Mouse (Mus musculus): ENCODE results near the gene Cacna2d2. TPM values are rescaled to one million over a fixed set of nuclear protein-coding genes. Genes with fewer than 3 reads are reported as not detected.
A peak's percentile ranks its signal among the peaks of the same experiment; 100 is the strongest.

Gene Cacna2d2
- polyA plus RNA-seq, 1 experiment from 2014 or later: 0.02 TPM

DNA sequence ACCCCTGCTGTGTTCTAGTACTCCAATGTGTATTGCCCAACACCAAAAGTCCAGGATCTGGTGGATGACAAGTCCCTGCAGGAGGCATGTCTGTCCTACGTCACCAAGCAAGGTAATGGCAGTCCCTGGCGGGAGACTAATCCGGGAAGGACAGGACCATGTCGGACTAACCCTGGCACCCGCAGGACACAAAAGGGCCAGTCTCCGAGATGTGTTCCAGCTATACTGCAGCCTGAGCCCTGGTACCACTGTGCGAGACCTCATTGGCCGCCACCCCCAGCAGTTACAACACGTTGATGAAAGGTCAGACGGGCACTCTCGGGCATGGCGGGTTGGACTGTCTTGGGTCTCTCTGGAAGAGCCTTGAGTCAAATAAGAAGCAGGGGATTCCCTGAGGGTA, 145.3 kb downstream of the Cacna2d2 start:
- 88% methylated on average over 12 of the region's 12 CpGs for WGBS (ENCODE audit: insufficient replicate concordance)
- Histone ChIP-seq H3K4me3 (no peak overlapping the region), H3K27ac (no peak overlapping the region), H3K36me3 (peaks cover 28% of the 10 kb centered on the region), H3K27me3 (replicated peaks) (peaks cover 17% of the 10 kb centered on the region), H3K9ac (no peak overlapping the region), H3K9me3 (replicated peaks) (no peaks in the 10 kb centered on the region), H3K4me2 (no peak overlapping the region), H3K4me1 (peaks cover 53% of the 10 kb centered on the region)
- ATAC-seq: no peak

DNA sequence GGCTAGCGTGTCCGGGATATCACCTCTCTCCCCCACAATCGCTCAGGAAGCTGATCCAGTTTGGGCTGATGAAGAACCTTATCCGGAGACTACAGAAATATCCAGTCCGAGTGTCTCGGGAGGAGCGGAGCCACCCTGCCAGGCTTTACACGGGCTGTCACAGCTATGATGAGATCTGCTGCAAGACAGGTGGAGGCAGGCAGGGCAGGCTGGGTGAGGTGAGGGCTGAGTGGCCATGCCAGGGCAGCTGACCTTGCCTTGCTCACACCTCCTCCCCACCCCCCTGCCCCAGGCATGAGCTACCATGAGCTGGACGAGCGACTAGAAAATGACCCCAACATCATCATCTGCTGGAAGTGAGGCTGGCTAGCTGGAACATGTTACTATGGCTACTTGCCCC, 145.8 kb downstream of the Cacna2d2 start:
- H3K9me3 ChIP-seq (replicated peaks): no peaks in the 10 kb centered on the region
- no peak for ATAC-seq
- no peak overlapping the region for H3K4me3 ChIP-seq
- peaks cover 55% of the 10 kb centered on the region for H3K4me1 ChIP-seq
- 77% methylated on average over 10 of the region's 10 CpGs for WGBS (ENCODE audit: insufficient replicate concordance)
- peaks cover 23% of the 10 kb centered on the region for H3K36me3 ChIP-seq
- no peak overlapping the region for H3K9ac ChIP-seq
- H3K27ac ChIP-seq: no peak overlapping the region
- H3K27me3 ChIP-seq (replicated peaks): peaks cover 22% of the 10 kb centered on the region
- H3K4me2 ChIP-seq: no peak overlapping the region

DNA sequence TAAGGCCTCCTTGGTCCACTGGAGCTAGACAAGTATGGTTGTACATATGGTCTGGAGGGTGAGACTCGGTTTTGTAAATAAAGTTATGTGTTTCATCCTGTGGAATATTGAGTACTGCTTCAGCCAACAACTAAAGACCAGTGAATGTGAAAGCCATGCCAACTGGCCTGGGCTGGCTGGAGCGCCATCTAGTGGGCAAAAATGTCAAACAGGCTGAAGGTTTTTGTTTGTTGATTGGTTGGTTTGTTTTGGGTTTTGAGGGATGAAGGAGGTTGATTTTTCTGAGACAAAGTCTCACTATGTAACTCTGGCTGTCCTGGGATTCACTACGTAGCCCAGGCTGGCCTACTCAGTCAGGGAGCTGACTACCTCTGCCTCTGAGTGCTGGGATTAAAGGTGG, 146.2 kb downstream of the Cacna2d2 start:
- no peak overlapping the region for H3K27ac ChIP-seq
- peaks cover 21% of the 10 kb centered on the region for H3K36me3 ChIP-seq
- H3K4me2 ChIP-seq: no peak overlapping the region
- ATAC-seq: no peak
- peaks cover 26% of the 10 kb centered on the region for H3K27me3 ChIP-seq (replicated peaks)
- no peaks in the 10 kb centered on the region for H3K9me3 ChIP-seq (replicated peaks)
- peaks cover 56% of the 10 kb centered on the region for H3K4me1 ChIP-seq
- WGBS (ENCODE audit: insufficient replicate concordance): 8% methylated on average over 3 of the region's 3 CpGs
- no peak overlapping the region for H3K9ac ChIP-seq
- H3K4me3 ChIP-seq: no peak overlapping the region

DNA sequence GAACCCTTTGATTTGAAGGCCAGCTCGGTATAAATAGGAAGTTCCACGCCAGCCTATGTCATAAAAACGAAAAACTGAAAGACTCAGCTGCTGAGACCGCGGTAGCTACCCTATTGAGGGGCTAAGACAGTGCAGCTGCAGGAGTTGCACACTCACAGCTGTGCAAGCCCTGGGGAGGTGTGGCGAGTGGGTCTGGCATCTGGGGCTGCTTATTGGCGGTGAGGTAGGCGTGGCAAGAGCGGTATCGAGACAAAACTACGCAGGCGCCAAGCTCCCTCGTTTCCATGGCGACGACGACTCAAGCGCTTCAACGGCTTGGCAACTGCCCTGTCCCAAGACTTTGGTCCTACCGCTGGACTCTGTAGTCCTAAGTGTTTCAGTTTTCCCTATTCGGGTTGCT, 147.6 kb downstream of the Cacna2d2 start, which contains the start of gene Zmynd10:
Gene Zmynd10, plus strand, starts transcription at position 273 of the 400 bp plus-strand sequence.
- peaks cover 21% of the 10 kb centered on the region for H3K36me3 ChIP-seq
- H3K4me1 ChIP-seq: peaks cover 60% of the 10 kb centered on the region
- H3K9me3 ChIP-seq (replicated peaks): no peaks in the 10 kb centered on the region
- peak within 1 kb of the TSS; percentile 64 for H3K4me2 ChIP-seq
- H3K27me3 ChIP-seq (replicated peaks): peaks cover 40% of the 10 kb centered on the region
- H3K4me3 ChIP-seq: peak within 1 kb of the TSS; percentile 16; the same call in 1 of the 2 replicates
- no peak within 1 kb of the TSS for H3K27ac ChIP-seq
- 4% methylated on average over 20 of the region's 20 CpGs for WGBS (ENCODE audit: insufficient replicate concordance)
- peak; percentile 71 for ATAC-seq
- H3K9ac ChIP-seq: no peak within 1 kb of the TSS; the same call in 1 of the 2 replicates

DNA sequence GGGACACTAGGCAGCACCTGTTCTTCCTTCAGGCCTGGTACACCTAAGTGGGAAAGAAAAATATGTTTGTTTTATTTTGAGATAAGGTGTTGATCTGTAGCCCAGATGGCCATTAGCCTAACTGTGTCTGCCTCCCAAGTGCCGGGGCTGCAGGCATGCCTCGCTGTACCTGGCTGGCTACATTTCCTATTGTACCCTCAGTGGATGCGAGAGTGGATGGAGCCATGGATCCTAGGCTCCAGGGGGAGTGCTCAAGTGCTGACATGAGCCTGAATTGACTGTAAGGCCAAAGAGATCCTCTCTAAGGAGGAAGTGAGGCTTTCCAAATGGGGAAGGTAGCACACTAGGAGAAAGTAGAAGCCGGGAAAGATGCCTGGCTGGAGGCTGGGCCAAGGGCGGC, 148.5 kb downstream of the Cacna2d2 start:
- Histone ChIP-seq H3K9me3 (replicated peaks) (no peaks in the 10 kb centered on the region), H3K27ac (no peak overlapping the region), H3K4me2 (no peak overlapping the region), H3K36me3 (peaks cover 21% of the 10 kb centered on the region), H3K4me3 (no peak overlapping the region), H3K4me1 (peaks cover 61% of the 10 kb centered on the region), H3K27me3 (replicated peaks) (peaks cover 45% of the 10 kb centered on the region), H3K9ac (no peak overlapping the region)
- ATAC-seq: no peak
- 69% methylated on average over 5 of the region's 5 CpGs for WGBS (ENCODE audit: insufficient replicate concordance)

DNA sequence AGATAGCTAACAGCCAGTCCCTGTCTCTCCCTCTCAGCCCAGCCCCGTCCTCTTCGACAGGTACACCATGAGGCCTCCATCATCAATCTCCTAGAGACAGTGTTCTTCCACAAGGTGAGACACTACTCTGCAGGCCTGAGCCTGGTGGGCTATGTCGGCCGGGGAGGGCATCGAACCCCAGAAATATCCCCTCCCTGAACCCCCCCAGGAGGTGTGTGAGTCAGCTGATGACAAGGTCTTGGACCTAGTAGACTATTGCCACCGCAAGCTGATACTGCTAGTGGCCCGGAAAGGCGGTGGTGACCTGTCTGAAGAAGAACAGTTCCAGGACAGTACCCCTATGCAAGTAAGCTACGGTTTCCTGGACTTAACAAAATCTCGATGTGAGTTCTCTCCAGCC, 149.4 kb downstream of the Cacna2d2 start:
- Histone ChIP-seq H3K27ac (no peak overlapping the region), H3K9me3 (replicated peaks) (no peaks in the 10 kb centered on the region), H3K4me1 (peaks cover 63% of the 10 kb centered on the region), H3K36me3 (peaks cover 16% of the 10 kb centered on the region), H3K4me2 (no peak overlapping the region), H3K4me3 (no peak overlapping the region), H3K9ac (no peak overlapping the region), H3K27me3 (replicated peaks) (peaks cover 45% of the 10 kb centered on the region)
- WGBS (ENCODE audit: insufficient replicate concordance): 83% methylated on average over 10 of the region's 10 CpGs
- no peak for ATAC-seq

DNA sequence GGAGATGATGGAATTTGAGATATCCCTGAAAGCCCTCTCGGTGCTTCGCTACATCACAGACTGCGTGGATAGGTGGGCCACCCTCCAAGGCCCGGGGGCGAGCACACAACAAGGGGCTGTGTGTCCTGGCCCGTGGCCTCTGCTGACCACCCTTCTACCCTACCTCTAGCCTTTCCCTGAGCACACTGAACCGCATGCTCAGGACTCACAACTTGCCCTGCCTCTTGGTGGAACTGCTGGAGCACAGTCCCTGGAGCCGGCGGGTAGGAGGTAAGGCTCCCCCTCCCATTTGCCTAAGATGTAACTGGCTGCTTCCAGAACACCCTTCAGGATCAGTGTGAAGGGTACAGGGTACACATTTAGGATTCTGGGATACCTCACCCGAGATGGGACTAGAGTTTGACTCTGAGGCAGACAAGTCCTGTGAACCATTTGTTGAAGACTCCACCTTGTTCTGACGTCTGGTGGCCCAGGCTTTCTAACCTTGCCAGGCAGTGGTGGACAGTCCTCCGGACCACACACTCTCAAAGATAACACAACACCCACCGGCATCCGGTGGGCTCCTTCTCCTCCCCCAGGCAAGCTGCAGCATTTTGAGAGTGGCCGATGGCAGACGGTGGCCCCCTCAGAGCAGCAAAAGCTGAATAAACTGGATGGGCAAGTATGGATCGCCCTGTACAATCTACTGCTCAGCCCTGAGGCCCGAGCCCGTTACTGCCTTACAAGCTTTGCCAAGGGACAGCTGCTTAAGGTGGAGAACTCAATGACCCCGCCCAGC, 150.1 kb downstream of the Cacna2d2 start:
- Histone ChIP-seq H3K27me3 (replicated peaks) (peaks cover 45% of the 10 kb centered on the region), H3K4me3 (no peak overlapping the region), H3K9ac (no peak overlapping the region), H3K9me3 (replicated peaks) (no peaks in the 10 kb centered on the region), H3K4me2 (no peak overlapping the region), H3K36me3 (peaks cover 9% of the 10 kb centered on the region), H3K4me1 (peaks cover 66% of the 10 kb centered on the region), H3K27ac (no peak overlapping the region)
- ATAC-seq: no peak
- 76% methylated on average over 20 of the region's 20 CpGs for WGBS (ENCODE audit: insufficient replicate concordance)

DNA sequence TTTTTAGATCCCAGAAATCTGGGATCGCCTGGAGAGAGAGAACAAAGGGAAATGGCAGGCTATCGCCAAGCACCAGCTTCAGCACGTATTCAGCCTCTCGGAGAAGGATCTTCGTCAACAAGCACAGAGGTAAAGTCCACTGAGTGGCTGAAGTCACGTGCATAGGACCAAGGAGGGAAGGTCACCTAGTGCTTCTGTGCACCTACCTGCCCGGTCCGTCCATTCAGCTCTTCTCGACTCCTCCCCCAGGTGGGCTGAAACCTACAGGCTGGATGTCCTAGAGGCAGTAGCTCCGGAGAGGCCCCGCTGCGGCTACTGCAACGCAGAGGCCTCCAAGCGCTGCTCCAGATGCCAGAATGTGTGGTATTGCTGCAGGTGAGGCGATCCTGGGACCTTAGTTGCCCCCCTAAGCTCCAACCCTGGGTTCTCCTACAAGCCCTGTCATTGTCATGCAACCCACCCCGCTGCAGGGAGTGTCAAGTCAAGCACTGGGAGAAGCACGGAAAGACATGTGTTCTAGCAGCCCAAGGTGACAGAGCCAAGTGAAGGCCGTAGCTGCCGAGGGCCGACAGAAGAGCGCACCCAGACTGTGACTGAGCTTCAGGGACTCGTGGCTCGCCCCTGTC, 151.2 kb downstream of the Cacna2d2 start:
- Histone ChIP-seq H3K36me3 (no peaks in the 10 kb centered on the region), H3K4me1 (peaks cover 66% of the 10 kb centered on the region), H3K9me3 (replicated peaks) (no peaks in the 10 kb centered on the region), H3K27me3 (replicated peaks) (peaks cover 45% of the 10 kb centered on the region), H3K27ac (0 out of 2 replicates have a peak overlapping the region, but pooled peaks have one; percentile 57), H3K4me3 (peak overlapping the region; percentile 59), H3K9ac (peak overlapping the region; percentile 76), H3K4me2 (peak overlapping the region; percentile 95)
- 37% methylated on average over 23 of the region's 23 CpGs for WGBS (ENCODE audit: insufficient replicate concordance)
- ATAC-seq: no peak

DNA sequence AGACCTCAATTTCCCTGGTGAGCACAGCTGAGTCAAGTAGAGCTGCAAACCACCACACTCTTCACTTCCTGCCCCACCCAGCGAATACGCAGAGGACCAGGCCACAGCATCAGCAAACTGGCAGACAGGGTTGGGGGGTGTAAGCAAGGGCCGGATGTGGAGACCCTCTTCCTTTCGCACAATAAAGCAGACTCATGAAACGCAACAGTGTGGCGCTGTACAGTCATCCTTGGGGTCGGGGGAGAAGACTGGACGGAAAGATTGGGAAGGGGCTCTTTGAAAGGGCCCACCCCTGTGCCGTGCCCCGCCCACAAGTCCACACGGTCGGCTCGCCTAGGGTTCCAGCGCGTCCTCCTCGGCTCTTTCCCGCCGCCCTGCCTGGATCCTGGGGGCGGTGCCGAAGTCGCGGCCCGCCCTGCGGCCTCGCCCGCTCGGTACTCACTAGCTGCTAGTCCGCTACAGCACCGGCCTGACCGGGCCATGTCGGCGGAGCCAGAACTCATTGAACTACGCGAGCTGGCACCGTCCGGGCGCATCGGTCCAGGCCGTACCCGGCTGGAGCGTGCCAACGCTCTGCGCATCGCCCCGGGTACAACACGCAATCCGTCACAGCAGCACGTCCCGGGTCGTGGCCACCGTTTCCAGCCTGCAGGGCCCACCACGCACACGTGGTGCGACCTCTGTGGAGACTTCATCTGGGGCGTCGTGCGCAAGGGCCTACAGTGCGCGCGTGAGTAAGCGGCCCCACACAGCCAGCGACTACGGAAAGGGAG, 151.9 kb downstream of the Cacna2d2 start, which contains the start of gene Rassf1:
Gene Rassf1, plus strand, starts transcription at position 439 of the 773 bp plus-strand sequence.
- H3K27me3 ChIP-seq (replicated peaks): peaks cover 45% of the 10 kb centered on the region
- peak within 1 kb of the TSS; percentile 57; the same call in 1 of the 2 replicates for H3K27ac ChIP-seq
- WGBS (ENCODE audit: insufficient replicate concordance): 2% methylated on average over 63 of the region's 63 CpGs
- H3K36me3 ChIP-seq: no peaks in the 10 kb centered on the region; the same call in 1 of the 2 replicates
- peak; percentile 57 for ATAC-seq
- H3K4me1 ChIP-seq: peaks cover 66% of the 10 kb centered on the region
- H3K4me3 ChIP-seq: peak within 1 kb of the TSS; percentile 59
- peak within 1 kb of the TSS; percentile 95 for H3K4me2 ChIP-seq
- H3K9ac ChIP-seq: peak within 1 kb of the TSS; percentile 76
- H3K9me3 ChIP-seq (replicated peaks): no peaks in the 10 kb centered on the region

DNA sequence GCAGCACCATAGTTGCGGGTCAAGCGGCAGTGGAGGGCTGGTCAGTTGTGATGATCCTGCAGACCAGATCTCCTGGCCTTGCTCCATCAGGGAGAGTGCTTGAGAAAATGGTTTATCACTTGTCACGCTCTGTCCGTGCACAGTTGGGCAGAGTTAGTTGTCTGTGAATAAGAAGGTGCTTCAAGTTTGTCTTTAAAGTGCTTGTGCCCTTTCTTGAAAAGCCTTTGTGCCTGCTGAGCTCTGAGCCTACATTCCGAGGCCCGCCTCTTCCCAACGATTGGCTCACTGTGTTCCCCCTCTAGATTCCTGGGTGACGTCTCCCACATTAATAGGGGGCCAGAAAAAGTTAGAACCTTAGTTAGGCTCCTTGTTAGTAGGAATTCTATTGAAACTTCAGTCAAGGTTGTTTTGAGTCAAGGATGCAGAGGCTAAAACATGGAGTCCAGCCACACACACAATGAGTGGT, 152.5 kb downstream of the Cacna2d2 start:
- Histone ChIP-seq H3K27ac (no peak overlapping the region), H3K9ac (peak overlapping the region; percentile 76), H3K9me3 (replicated peaks) (no peaks in the 10 kb centered on the region), H3K4me2 (peak overlapping the region; percentile 95), H3K27me3 (replicated peaks) (peaks cover 45% of the 10 kb centered on the region), H3K4me3 (peak overlapping the region; percentile 59), H3K36me3 (peaks cover 6% of the 10 kb centered on the region), H3K4me1 (peaks cover 66% of the 10 kb centered on the region)
- 22% methylated on average over 8 of the region's 8 CpGs for WGBS (ENCODE audit: insufficient replicate concordance)
- ATAC-seq: no peak

DNA sequence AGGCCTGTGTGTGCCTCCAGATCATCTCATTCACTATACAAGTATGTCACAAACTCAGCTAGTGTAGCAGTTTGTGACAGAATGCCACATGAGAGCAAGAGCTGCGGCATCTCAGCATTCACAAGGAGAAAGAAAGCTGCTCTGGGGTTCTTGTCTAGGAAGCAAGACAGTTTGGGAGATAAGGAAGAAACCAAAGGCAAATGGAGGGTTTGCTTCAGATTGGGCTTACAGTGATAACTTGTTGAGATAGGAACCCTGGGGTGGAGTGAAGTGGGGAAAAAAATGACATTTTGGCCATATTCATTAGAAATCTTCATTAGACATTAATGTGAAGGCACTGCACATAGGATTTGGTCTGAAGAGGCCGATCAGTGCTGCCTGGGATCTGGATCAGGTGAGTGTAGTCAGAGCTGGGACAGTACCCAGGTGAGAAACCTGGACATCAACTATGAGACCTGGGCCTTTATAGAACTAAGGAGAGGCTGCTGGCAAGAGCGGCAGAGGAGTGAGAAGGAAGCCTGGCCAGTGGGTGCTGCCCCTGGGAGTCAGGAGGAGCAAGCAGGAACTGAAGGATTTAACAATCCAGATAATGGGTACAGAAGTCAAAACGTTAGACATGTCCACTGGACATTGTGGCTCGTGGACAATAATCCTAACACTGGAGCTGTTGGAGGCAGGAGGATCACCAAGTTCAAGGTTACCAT, 153.4 kb downstream of the Cacna2d2 start:
- peaks cover 45% of the 10 kb centered on the region for H3K27me3 ChIP-seq (replicated peaks)
- H3K36me3 ChIP-seq: peaks cover 15% of the 10 kb centered on the region
- no peak overlapping the region for H3K27ac ChIP-seq
- 0 out of 2 replicates have a peak overlapping the region, but pooled peaks have one; percentile 80 for H3K4me3 ChIP-seq
- ATAC-seq: no peak
- peaks cover 65% of the 10 kb centered on the region for H3K4me1 ChIP-seq
- no peaks in the 10 kb centered on the region for H3K9me3 ChIP-seq (replicated peaks)
- peak overlapping the region; percentile 95 for H3K4me2 ChIP-seq
- H3K9ac ChIP-seq: no peak overlapping the region; the same call in 1 of the 2 replicates
- 61% methylated on average over 5 of the region's 5 CpGs for WGBS (ENCODE audit: insufficient replicate concordance)

All from liver, embryonic 12.5 days (tissue).